Mouse (Mus musculus) bone marrow macrophage, adult 2 months (primary cell): Measurements from ENCODE around the gene Dcst2. TPM values are rescaled to one million over a fixed set of nuclear protein-coding genes. Genes with fewer than 3 reads are reported as not detected.

Experiments
- H3K27ac ChIP-seq: 2 replicates; pipeline ENCODE4 v1.5.1; 2012; ENCODE audit warnings: low read depth, low read length; ENCODE audit not compliant: insufficient read depth
- H3K4me1 ChIP-seq: 2 replicates; pipeline ENCODE4 v1.6.1; 2012; ENCODE audit warnings: low read length; ENCODE audit not compliant: control insufficient read depth, insufficient read depth
- H3K4me3 ChIP-seq: 2 replicates; pipeline ENCODE4 v1.5.1; 2012; ENCODE audit warnings: mild to moderate bottlenecking, low read length, moderate library complexity; ENCODE audit not compliant: insufficient read depth
- CTCF ChIP-seq: IDR thresholded peaks from 2 replicates; pipeline ENCODE4 v1.5.1; 2012; ENCODE audit warnings: low read depth, mild to moderate bottlenecking, low read length, moderate library complexity
- POLR2A ChIP-seq: IDR thresholded peaks from 2 replicates; pipeline ENCODE4 v1.6.1; 2012; ENCODE audit warnings: mild to moderate bottlenecking, low read depth, low read length, borderline replicate concordance
- polyA plus RNA-seq: library from polyadenylated mRNA; stranded (reverse); fragments of >200 nt; gene quantifications from 2 replicates; pipeline ENCODE4 v1.2.4, GENCODE M21; 2012; ENCODE audit not compliant: missing spikeins, insufficient read depth, insufficient read length

Gene Dcst2
- polyA plus RNA-seq, 1 experiment: not detected

DNA sequence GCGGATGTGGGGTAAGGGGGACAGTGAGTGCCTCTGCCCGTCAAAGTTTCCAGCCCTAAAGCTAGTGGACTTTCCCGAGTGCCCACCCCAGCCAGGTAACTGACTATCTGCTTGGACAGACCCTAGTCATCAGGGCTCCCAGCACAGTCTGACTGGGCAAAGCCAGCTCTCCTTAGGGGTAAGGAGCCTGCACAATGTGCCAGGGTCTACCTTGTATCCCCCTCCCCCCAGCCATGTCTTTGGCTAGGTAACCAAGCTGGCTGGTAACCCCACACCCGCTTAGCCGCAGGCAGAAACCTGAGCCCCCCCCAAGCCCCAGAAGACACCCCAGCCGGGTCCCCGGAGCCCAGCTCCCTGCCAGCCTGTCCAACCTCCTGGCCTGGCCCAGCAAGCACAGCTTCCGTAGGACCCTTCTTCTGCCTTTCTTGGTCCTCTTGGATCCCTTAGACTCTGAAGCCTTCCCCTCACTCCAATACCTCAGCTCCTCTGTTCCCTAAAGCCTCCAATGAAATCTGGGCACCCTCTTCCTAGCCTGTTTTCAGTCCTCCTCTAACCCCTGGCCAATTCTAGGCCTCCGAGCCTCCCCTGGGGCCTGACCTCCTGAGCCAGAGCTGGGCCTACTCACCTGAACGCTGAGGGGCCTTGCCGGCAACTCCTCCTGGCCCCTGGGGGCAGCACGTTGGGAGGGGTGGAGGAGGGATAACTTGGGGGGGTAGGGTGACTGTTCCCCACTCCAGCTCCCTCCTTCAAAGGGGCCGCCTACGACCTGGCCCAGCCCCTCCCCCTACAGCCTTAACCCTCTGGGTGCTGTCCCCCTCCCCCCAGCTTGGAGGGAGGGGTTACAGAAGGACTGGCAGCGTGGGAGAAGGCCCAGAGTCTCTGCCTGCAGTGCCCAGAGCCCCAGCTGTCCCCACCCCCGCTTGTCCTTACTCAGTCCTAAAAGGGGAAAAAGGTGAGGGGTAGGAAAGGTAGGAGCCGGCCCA is 25.0 kb downstream of the Dcst2 start:
- TF ChIP-seq CTCF: no peak
- TF ChIP-seq POLR2A: no peak
- peaks cover 56% of the 10 kb centered on the region for H3K4me1 ChIP-seq
- no peak overlapping the region for H3K4me3 ChIP-seq
- no peak overlapping the region for H3K27ac ChIP-seq

DNA sequence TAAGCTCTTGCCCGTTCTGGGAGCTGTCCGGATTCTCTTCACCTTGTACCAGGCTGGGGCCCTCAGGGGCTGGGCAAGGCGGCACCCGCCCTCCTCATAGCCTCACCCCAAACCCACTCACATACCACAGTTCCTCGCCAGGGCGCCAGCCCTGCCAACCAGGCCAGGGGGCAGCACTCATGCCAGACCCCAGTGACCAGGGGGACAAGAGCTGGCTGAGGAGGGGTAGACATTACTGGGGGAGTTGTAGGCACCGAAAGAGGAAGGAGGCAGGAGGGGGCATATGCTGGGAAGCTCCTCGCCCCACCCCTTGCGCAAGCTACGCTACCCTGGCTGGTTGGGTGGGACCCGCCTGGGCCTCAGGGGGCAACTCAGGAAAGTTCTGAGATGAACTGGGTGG is 25.9 kb downstream of the Dcst2 start:
- peak overlapping the region; percentile 5; the same call in 1 of the 2 replicates for H3K4me3 ChIP-seq
- H3K27ac ChIP-seq: no peak overlapping the region
- peaks cover 56% of the 10 kb centered on the region for H3K4me1 ChIP-seq
- TF ChIP-seq CTCF (no peak), POLR2A (no peak)

DNA sequence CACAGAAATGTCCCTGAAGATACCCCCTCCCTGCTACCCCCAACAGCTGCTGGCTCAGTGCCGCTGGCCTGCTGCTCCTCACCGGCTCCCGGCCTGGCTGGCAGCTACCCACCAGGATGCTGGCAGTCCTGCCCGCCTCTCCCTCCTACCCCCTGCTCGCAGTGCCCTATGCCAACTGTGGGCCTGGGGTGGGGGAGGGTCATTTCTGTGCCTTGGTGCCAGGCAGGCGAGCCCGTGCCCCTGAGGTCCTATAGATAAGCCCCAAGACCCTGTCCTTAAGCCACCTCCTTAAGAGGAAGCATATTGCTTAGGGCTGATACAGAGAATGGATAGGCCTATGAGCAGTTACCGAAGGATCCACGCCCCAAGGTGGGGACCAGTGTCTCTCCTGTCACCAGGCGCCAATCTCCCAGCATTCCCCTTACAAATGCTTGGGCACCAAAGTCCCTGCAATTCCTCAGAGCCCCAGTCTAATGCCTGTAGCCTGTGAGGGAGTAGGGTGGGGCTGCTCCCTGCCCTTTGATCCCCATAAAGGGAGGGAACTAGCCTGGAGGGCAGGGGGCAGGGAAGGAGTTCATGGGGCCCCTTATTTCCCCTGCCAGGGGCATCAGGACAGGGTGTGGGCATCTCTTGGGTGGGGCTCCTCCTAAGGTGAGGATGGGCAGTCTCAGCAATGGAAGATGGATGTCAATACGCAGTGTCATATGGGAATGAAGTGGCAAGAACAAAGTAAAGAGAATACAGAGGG is 26.5 kb downstream of the Dcst2 start:
- Histone ChIP-seq H3K4me3 (0 out of 2 replicates have a peak overlapping the region, but pooled peaks have one; percentile 5), H3K27ac (no peak overlapping the region; the same call in 1 of the 2 replicates), H3K4me1 (peaks cover 56% of the 10 kb centered on the region)
- TF ChIP-seq POLR2A (no peak), CTCF (no peak)

DNA sequence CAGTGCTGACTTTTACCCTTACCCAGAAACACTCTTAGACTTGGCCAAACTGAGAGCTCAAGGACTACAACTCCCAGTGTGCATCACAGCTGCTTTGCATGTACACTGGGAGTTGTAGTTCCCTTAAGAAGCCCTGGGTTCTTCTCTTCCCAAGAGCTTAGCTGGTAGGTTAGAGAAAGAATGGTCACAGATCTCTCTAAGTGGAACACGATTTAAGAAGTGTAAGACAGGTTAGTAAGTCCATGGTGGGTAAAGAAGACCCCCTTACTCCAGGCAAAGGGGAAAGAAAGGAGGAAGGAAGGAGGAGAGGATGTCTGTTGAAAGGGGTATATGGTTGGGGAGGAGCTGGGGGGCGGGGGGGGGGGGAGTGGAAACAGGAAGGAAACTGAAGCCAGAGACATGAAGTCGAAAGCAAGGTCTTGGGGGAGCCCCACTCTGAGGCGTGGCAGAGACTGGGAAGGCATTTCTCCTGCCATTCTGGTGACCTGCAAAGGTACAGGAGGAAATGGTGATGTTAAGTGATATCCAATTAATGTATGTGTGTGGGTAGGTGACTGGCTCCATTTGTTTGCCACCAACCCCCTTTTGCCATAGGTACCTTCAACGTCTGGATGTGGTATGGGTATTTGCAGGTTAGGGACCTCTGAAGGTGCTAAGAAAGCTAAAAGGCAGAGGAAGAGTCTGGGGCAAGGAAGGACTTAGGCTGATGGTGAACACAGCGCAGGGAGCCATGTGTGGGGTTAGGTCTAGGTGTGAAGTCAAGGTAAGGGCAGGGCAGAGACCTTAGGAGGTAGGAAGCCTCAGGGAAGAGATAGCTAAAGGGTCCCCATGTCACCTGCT is 27.3 kb downstream of the Dcst2 start:
- Histone ChIP-seq H3K4me1 (peaks cover 52% of the 10 kb centered on the region), H3K27ac (peak overlapping the region; percentile 61), H3K4me3 (peak overlapping the region; percentile 14)
- TF ChIP-seq CTCF (no peak), POLR2A (no peak)

DNA sequence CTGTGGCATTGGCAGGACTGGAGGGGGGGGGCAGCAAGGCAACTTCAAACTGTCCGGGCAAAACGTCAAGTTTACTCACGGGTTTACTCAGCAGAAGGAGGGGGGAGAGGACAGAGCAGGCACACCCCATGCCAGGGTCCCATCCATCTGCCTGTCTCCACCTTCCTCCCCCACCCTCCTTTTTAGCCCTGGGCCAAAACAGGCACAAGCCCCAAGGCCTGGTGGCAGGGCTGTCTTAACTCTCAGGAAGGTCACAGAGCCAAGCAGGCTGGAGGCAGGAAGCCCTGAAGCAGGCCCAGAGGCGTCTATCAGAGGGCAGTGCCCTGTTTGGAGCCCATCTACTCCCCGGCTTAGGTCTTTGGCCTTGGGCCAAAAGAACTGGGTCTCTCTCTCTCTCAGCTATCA is 28.3 kb downstream of the Dcst2 start:
- TF ChIP-seq POLR2A: no peak
- TF ChIP-seq CTCF: no peak
- H3K4me3 ChIP-seq: peak overlapping the region; percentile 14
- peak overlapping the region; percentile 61 for H3K27ac ChIP-seq
- peaks cover 47% of the 10 kb centered on the region for H3K4me1 ChIP-seq

DNA sequence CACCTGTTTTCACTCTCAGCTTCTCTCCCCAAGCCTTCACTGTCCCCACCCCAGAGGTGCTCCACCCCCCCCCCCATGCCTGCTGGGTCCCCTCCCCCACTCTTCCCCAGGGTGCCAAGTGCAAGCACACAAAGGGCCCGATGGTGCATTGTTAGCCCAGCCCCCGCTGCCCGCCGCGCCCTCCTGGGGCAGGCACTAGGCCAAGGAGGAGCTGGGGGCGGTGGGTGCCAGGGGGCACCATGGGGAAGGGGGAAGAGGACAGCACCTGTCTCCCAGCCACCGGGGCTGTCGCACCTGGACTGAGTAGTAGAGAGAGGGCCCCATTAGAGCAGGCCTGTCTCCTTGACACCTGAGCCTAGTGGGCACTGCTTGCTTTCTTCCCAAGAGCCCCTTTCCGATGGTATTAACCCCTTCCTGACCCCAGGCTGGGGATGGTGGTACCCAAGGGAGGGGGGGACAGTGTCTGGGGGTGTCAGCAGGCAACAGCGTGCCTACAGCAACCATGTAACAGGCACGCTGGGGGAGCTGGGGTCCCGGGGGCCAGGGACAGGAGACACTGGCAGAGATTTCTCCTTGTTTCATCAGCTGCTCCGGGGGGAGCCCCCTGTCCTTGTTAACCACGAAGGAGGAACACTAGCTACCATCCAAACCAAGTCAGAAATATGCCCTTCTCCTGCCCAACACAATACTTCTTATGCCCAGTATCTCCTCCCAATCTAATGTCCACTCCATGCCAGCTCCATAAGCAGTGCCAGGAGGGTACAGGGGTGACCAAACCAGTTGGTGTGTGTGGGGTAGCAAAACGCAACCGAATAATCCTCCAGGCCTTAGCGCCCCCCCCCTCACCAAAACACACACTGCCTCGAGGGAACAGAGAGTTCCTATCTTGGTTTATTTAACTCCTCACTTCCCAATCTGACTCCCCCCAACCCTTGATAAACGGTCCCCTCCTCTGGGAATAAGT is 29.2 kb downstream of the Dcst2 start:
- Histone ChIP-seq H3K27ac (peak overlapping the region; percentile 81), H3K4me3 (peak overlapping the region; percentile 98), H3K4me1 (peaks cover 40% of the 10 kb centered on the region)
- TF ChIP-seq CTCF (no peak), POLR2A (no peak)

DNA sequence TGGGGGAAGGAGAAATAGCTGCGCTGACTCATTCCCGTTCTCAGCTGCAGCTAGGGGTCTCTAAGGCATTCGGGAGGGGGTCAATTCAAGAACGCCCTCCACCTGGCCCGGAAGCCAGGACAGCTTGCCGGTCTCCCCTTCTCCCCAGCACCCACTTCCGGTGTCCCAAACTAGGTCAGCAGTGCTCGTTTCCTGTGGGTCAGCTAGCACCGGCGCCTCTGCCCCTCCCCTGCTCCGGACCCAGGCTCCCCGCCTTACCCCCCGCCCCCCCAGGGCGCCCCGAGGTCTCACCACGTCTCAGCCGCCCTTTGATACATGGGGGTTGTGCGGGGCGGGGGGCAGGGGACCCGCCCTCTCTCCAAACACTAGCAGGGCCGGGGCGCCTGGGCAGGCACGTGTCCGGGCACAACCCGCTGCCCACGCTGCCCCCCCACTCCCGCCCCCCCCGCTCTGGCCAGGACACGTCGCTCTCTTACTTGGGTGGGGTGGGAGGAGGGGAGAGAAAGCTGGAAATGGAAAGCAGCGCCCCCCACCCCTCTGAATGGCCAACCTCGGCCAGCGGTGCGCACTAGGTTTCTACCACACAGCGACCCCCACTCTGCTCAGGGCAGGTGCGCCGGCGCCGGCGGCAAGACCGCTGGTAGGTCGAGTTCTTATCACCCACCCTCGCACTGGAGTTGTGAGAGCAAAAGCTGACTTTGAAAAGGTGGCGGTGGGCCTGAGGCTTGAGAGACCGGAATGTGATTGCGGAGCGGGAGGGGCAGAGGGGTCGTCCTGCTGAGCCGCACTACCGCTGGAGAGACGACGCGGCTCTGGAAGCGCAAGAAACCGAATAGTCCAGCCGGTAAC is 30.1 kb downstream of the Dcst2 start:
- TF ChIP-seq POLR2A (no peak), CTCF (no peak)
- Histone ChIP-seq H3K4me1 (peaks cover 35% of the 10 kb centered on the region), H3K4me3 (peak overlapping the region; percentile 98), H3K27ac (peak overlapping the region; percentile 82)

DNA sequence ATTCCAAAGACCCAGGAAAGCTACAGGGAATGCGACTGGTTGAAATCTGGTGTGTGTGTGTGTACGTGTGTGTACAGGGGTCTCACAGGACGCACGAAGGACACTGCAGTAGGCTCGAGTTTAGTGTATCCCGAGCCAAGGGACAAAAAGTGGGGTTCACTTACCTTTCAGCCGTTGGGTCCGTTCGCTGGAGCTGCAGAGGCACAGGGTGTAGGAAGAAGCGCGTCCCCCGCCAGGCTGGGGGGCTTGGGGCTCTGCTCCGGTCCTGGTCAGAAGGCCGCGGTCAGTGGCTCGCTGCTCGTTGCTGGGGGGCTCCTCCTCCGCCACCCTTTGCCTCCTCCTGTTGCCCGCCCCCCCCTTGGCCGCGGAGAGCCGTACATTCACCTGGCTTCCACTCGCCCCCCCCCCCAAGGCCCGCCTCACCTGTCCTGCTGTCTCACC is 31.1 kb downstream of the Dcst2 start:
- Histone ChIP-seq H3K4me1 (peaks cover 27% of the 10 kb centered on the region), H3K4me3 (peak overlapping the region; percentile 98), H3K27ac (peak overlapping the region; percentile 72)
- TF ChIP-seq POLR2A (no peak), CTCF (no peak)
